Mouse (Mus musculus) liver, adult 2 months (tissue): ENCODE data around the gene Eno4. TPM values are rescaled to one million over a fixed set of nuclear protein-coding genes. Genes with fewer than 3 reads are reported as not detected.

ENCODE experiments used
- DNase-seq: peaks from one replicate; pipeline ENCODE4 v3.0.0-alpha.2; 2011; ENCODE audit warnings: low read depth, low spot score; ENCODE audit errors: extremely low read depth
- H3K27ac ChIP-seq: fragments of 200-500 bp; replicated peaks from 2 replicates; pipeline ENCODE4 v1.5.1; 2012; ENCODE audit warnings: low read depth, mild to moderate bottlenecking, control low read depth, inconsistent platforms, low read length; ENCODE audit not compliant: insufficient read depth
- H3K27me3 ChIP-seq: fragments of 200-500 bp; 2 replicates; pipeline ENCODE4 v1.6.1; 2012; ENCODE audit warnings: mild to moderate bottlenecking, moderate library complexity, low read length, inconsistent platforms; ENCODE audit not compliant: control insufficient read depth, insufficient read depth
- H3K36me3 ChIP-seq: fragments of 200-500 bp; 2 replicates; pipeline ENCODE4 v1.6.1; 2012; ENCODE audit warnings: low read length, inconsistent platforms; ENCODE audit not compliant: control insufficient read depth, insufficient read depth
- H3K4me1 ChIP-seq: fragments of 200-500 bp; 2 replicates; pipeline ENCODE4 v1.6.1; 2011; ENCODE audit warnings: low read length; ENCODE audit not compliant: control insufficient read depth, insufficient read depth
- H3K4me3 ChIP-seq: fragments of 200-500 bp; 2 replicates; pipeline ENCODE4 v1.5.1; 2011; ENCODE audit warnings: low read depth, mild to moderate bottlenecking, control low read depth, low read length, moderate library complexity; ENCODE audit not compliant: insufficient read depth
- H3K79me2 ChIP-seq: fragments of 200-500 bp; 2 replicates; pipeline ENCODE4 v1.6.1; 2012; ENCODE audit warnings: inconsistent platforms, mild to moderate bottlenecking, low read length, moderate library complexity; ENCODE audit not compliant: control insufficient read depth, insufficient read depth
- H3K9ac ChIP-seq: fragments of 200-500 bp; 2 replicates; pipeline ENCODE4 v1.6.1; 2012; ENCODE audit warnings: low read depth, mild to moderate bottlenecking, control low read depth, inconsistent platforms, low read length
- CTCF ChIP-seq: fragments of 200-500 bp; IDR thresholded peaks from 2 replicates; pipeline ENCODE4 v1.5.1; 2011; ENCODE audit warnings: low read depth, low read length, control low read depth
- POLR2A ChIP-seq: fragments of 200-500 bp; IDR thresholded peaks from 2 replicates; pipeline ENCODE4 v1.6.1; 2011; ENCODE audit warnings: low read length, control low read depth; ENCODE audit not compliant: insufficient read depth; ENCODE audit errors: extremely low read depth
- WGBS: fragments of 180-500 bp; shearing (Covaris S2); methylation state at CpG from one replicate; pipeline ENCODE4 v1.1.7; 2018; 5-methylcytosine and 5-hydroxymethylcytosine counted together
- polyA plus RNA-seq: library from polyadenylated mRNA; depleted of rRNA; stranded (reverse); fragments of >200 nt; gene quantifications from 2 replicates; pipeline ENCODE4 v1.2.3, GENCODE M21; 2012
- total RNA-seq: library from RNA; depleted of rRNA; stranded (reverse); fragments of >200 nt; gene quantifications from 2 replicates; pipeline ENCODE4 v1.2.3, GENCODE M21; 2014

Gene Eno4
- total and polyA plus RNA-seq, 2 experiments: not detected

- TF ChIP-seq POLR2A: no peak
- TF ChIP-seq CTCF: no peak
- H3K4me3 ChIP-seq: no peak overlapping the region
- DNase-seq: no peak
- H3K79me2 ChIP-seq: no peaks in the 10 kb centered on the region
- H3K4me1 ChIP-seq: no peaks in the 10 kb centered on the region
- no peaks in the 10 kb centered on the region for H3K36me3 ChIP-seq
- 86% methylated on average over 8 of the region's 8 CpGs for WGBS
- no peak overlapping the region for H3K9ac ChIP-seq
- H3K27ac ChIP-seq: no peak overlapping the region
- peaks cover 3% of the 10 kb centered on the region; the same call in 1 of the 2 replicates for H3K27me3 ChIP-seq
Measured at GRCm38 (mm10) chr19:58954779-58955178, 11.6 kb downstream of the Eno4 start.

- Histone ChIP-seq H3K9ac (no peak overlapping the region), H3K27ac (no peak overlapping the region), H3K4me3 (no peak overlapping the region), H3K79me2 (no peaks in the 10 kb centered on the region), H3K4me1 (no peaks in the 10 kb centered on the region), H3K27me3 (no peaks in the 10 kb centered on the region), H3K36me3 (no peaks in the 10 kb centered on the region)
- no peak for DNase-seq
- TF ChIP-seq CTCF (no peak), POLR2A (no peak)
- 82% methylated on average over 8 of the region's 8 CpGs for WGBS
Measured at GRCm38 (mm10) chr19:58963011-58963410, 19.8 kb downstream of the Eno4 start.

- no peaks in the 10 kb centered on the region for H3K27me3 ChIP-seq
- no peak overlapping the region for H3K27ac ChIP-seq
- H3K4me3 ChIP-seq: no peak overlapping the region
- no peaks in the 10 kb centered on the region for H3K79me2 ChIP-seq
- no peak for TF ChIP-seq CTCF
- no peak for TF ChIP-seq POLR2A
- H3K36me3 ChIP-seq: peaks cover 8% of the 10 kb centered on the region
- DNase-seq: no peak
- H3K9ac ChIP-seq: no peak overlapping the region
- H3K4me1 ChIP-seq: no peaks in the 10 kb centered on the region
- 65% methylated on average over 15 of the region's 15 CpGs for WGBS
Measured at GRCm38 (mm10) chr19:58968731-58969506, 25.7 kb downstream of the Eno4 start.

- TF ChIP-seq POLR2A (no peak), CTCF (no peak)
- DNase-seq: no peak
- 90% methylated on average over 13 of the region's 13 CpGs for WGBS
Measured at GRCm38 (mm10) chr19:58970826-58971225, 27.6 kb downstream of the Eno4 start.

GRCm38 (mm10) chr19:58974126-58974525 is 30.9 kb downstream of the Eno4 start:
- Histone ChIP-seq H3K27ac (no peak overlapping the region), H3K4me3 (no peak overlapping the region), H3K79me2 (no peaks in the 10 kb centered on the region), H3K9ac (no peak overlapping the region), H3K27me3 (no peaks in the 10 kb centered on the region), H3K4me1 (no peaks in the 10 kb centered on the region), H3K36me3 (peaks cover 25% of the 10 kb centered on the region)
- WGBS: 93% methylated on average over 8 of the region's 8 CpGs
- no peak for TF ChIP-seq CTCF
- TF ChIP-seq POLR2A: no peak
- no peak for DNase-seq

More at GRCm38 (mm10) chr19:58970826-58971225, 27.6 kb downstream of the Eno4 start:
- no peaks in the 10 kb centered on the region for H3K79me2 ChIP-seq
- no peak overlapping the region for H3K4me3 ChIP-seq
- no peak overlapping the region for H3K27ac ChIP-seq
- no peaks in the 10 kb centered on the region for H3K27me3 ChIP-seq
- peaks cover 16% of the 10 kb centered on the region for H3K36me3 ChIP-seq
- H3K9ac ChIP-seq: no peak overlapping the region
- no peaks in the 10 kb centered on the region for H3K4me1 ChIP-seq

GRCm38 (mm10) chr19:58975216-58975863 is 32.1 kb downstream of the Eno4 start:
- peak; percentile 49 for DNase-seq
- Histone ChIP-seq H3K4me1 (no peaks in the 10 kb centered on the region), H3K79me2 (no peaks in the 10 kb centered on the region), H3K36me3 (peaks cover 25% of the 10 kb centered on the region), H3K4me3 (no peak overlapping the region), H3K27ac (no peak overlapping the region), H3K27me3 (no peaks in the 10 kb centered on the region), H3K9ac (no peak overlapping the region)
- TF ChIP-seq CTCF (no peak), POLR2A (no peak)
- 44% methylated on average over 11 of the region's 11 CpGs for WGBS
